Mouse (Mus musculus) cerebellum, postnatal 4 days (tissue): Measurements from ENCODE around the gene Dusp27.

ENCODE experiments used
- DNase-seq, 2 experiments: peaks; one replicate each; pipeline ENCODE4 v3.0.0; 2022; ENCODE audit warnings: low spot score in 2 of 2, mixed read lengths in 1 of 2

Gene Dusp27

GRCm38 (mm10) chr1:166127719-166128118 is at the start of gene Dusp27:
TSS of gene Dusp27 (minus strand) at chr1:166127922.
- DNase-seq = no peak

DNA sequence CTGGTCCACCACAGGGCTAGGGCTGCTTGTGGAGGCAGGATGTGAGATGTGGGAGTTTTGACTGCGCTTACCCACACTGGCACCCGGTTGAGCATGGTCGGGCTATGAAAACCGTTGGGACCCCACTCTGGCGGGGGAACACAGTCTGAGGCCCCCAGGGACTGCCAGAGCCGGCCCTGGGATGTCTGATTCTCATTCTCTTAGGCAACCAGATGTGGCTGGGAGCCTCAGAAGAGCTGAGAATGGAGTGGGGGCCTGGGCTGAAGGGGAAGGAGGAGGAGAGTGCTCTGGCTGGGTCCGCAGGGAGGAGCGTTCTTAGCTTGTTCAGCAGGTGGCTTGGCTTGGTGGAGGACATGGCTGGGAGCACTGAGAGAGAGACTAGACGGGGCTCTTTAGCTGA is 45.9 kb upstream of the Dusp27 start:
- DNase-seq = no peak

- DNase-seq = no peak
Observed at GRCm38 (mm10) chr1:166172992-166173391, 45.3 kb upstream of the Dusp27 start.

- DNase-seq = no peak
Observed at GRCm38 (mm10) chr1:166170852-166171251, 43.1 kb upstream of the Dusp27 start.

GRCm38 (mm10) chr1:166169713-166170112 is 42.0 kb upstream of the Dusp27 start:
- DNase-seq = no peak

DNA sequence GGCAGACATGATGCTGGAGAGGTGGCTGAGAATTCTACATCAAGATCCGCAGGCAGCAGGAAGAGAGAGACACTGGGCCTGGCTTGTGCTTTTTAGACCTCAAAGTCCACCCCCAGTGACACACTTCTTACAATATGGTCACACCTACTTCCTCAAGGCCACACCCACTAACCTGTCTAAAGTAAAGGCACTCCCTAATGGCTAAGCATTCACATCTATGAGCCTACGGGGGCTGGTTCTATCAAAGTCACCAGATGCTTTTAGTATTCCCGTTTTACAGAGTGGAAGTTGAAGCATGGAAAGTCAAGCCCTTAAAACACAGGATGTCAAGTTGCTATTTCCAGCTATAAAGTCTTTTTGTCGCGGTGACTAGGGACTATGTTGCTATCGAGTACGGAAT is 40.3 kb upstream of the Dusp27 start:
- no peak for DNase-seq

DNA sequence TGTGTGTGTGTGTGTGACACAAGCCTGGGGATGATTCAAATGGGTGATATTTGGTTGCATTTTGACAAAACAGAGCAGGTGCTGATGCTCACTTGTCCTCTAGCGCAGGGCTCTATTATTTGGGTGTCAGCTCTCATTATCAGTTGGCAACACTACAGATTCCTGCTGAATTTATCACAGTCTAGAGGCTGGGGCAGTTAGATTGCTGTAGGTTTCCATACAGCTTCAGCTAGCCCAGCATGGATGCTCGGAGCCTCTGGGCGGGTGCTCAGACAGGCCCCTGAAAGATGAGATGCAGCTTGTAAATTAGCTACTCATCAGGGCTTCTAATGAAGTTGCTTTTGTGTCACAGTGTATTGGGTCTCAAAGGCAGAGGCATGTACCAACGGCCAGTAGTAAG is 39.7 kb upstream of the Dusp27 start:
- no peak for DNase-seq

GRCm38 (mm10) chr1:166165159-166165558 is 37.4 kb upstream of the Dusp27 start:
- no peak for DNase-seq

GRCm38 (mm10) chr1:166164580-166164979 is 36.9 kb upstream of the Dusp27 start:
- no peak for DNase-seq

DNA sequence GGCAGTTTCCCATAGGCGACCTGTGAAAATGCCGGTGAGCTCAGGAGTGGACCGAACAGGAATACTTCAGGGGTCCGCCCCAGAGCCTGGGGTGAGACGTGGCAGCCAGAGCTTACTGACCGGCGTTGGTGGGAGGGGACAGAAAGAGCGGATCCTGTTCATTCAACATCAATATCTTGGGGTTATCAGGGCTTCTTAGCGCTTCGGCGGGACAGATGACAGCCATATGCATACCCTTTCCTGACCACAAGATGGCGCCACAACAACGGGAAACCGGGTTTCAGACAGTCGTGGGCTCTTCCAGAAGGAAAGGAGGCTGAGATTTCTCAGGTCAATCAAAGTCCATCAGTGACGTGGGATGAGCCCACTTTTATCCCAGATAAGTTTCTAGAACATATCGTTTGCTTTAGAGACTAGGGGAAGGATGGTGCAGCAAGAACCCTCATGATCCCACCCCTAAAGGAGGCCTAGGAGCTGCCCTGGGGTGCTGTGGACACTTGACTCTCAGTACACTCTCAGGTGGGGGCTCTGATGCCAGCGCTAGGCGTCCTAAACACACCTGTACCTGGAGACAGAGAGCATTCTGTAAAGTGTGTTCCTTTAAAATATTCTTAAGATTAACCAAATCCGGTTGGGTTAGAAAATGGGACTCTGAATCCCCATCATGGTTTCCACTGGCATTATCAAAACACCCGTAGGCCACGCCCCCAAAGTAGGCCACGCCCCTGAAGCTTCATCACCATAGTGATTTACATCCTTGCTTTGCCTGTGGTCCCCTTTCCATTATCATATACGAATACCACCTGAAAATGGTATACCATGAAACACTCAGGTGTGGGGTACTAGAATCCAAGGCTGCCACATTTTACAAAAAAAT is 33.1 kb upstream of the Dusp27 start:
- DNase-seq = peak; percentile 73 to 83

GRCm38 (mm10) chr1:166160111-166160510 is 32.4 kb upstream of the Dusp27 start:
- DNase-seq = no peak

DNA sequence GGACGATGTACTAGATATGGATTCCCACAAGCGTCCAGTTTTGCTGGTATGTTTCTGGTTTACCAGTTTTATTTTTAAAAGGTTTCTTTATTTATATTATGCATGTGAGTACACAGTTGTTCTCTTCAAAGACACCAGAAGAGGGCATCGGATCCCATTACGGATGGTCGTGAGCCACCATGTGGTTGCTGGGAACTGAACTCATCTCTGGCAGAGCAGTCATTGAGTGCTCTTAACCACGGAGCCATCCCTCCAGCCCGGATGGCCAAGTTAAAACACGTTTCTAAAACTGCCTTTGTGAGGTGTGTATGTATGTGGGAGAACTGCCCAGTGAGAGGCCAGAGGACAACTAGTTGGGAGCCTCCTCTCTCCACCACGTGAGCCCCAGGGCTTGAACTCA is 30.9 kb upstream of the Dusp27 start:
- no peak for DNase-seq

GRCm38 (mm10) chr1:166157712-166158111 is 30.0 kb upstream of the Dusp27 start:
- DNase-seq = no peak

- peak in 1 of 2 experiments; percentile 14 for DNase-seq
Observed at GRCm38 (mm10) chr1:166155113-166155494, 27.4 kb upstream of the Dusp27 start.

DNA sequence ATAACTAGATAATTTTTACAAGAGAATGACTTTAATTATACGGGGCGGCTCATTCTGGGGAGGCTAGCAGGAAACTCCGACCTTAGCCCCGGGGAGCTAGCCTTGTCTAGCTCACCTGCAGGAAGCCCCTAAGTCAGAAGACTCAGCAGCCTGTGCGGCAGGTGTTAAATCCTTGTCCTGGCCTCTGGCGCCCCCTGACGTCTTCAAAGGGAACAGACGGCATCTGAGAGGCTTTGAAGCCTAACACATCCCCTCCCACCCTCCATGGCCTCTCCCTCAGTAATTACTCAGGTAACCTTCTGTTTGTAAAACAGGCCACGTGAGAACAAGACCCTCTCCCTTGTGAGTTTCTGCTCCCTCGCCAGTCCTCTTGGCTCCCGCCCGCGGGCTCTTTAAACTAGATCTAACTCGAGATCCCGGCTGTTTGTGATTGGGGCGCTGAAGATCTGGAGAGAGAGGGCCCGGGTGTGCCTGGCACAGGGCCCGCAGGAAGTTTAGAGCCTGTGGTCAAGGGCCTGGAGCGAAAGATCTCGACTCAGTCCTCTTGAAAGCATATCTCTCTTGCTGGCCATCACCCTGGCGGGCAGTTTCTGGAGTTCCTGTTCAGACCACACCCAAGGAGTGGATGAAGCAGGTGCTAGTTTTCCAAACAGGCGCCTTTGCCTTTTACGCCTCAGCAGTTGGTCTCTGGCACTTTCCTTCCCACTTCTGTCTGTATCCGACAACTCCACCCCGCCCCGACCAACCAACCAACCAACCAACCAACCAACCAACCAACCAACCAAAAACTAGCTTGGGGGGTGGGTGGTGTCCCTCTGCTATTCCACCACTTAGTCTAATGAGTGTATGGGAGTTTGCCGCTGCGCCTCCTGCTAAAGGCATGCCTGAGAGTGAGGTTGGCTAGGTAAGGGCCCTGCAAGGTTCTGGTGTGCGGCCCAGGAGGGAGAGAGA is 26.7 kb upstream of the Dusp27 start:
- DNase-seq = peak; percentile 61 to 80

- peak; percentile 93 to 97 for DNase-seq
Observed at GRCm38 (mm10) chr1:166153351-166154120, 25.8 kb upstream of the Dusp27 start.

DNA sequence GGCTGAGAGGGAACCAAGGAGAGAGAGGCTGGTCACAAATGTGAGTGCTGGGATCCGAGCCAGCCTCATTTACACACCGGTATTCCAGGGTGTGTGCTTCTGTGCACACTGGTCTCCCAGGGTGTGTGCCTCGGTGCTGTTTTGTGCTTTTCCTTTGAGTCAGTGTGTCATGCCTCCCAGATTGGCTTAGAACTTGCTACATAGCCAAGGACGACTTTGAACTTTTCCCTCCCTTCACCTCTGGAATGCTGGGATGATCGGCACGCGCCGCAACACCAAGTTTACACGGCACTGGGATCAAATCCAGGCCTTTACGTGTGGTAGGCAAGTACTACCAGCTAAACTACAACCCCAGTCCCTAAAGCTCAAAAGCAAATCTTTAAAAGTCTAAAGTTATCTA is 24.3 kb upstream of the Dusp27 start:
- peak in 1 of 2 experiments; percentile 11 for DNase-seq

GRCm38 (mm10) chr1:166151341-166151740 is 23.6 kb upstream of the Dusp27 start:
- DNase-seq = peak in 1 of 2 experiments; percentile 12

- no peak for DNase-seq
Observed at GRCm38 (mm10) chr1:166150035-166150434, 22.3 kb upstream of the Dusp27 start.

- no peak for DNase-seq
Observed at GRCm38 (mm10) chr1:166149441-166149840, 21.7 kb upstream of the Dusp27 start.

- DNase-seq = no peak
Observed at GRCm38 (mm10) chr1:166147657-166148056, 19.9 kb upstream of the Dusp27 start.

DNA sequence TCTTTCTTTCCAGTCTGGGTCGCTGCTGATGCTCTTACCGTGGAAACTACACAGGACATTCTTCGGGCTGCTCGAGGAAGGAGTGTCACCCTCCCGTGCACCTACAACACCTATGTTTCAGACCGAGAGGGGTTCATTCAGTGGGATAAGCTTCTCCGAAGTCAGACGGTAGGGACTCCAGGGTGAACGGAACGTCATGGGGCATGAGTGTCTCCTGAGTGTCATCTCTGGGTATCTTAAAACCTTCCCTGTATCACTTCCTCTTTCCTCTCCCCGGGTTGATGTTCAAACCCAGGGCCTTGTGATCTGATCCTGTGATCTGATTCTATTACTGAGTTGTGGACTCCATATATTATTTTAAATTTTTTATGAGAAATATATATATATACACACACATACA is 18.9 kb upstream of the Dusp27 start:
- no peak for DNase-seq
